In genomic region chr6:120472455-120473140, GRCm38 (mm10) we compare ENCODE assay signal across 11 mouse cellular contexts. TPM values are rescaled to one million over a fixed set of nuclear protein-coding genes. Genes with fewer than 3 reads are reported as not detected.
DNase-seq lines count a peak whose midpoint lies in the region; TF ChIP-seq lines count a peak whose summit lies in the region.
"Had no signal": no experiment of that assay in that cellular context is flagged by ENCODE, and none has a peak within 500 bp of the region (broad histone marks: within the 10 kb centered on the region; RNA-seq: fewer than 3 reads in every experiment).

No protein-coding gene starts in this region.

- no peak for TF ChIP-seq CTCF in CH12.LX (conservative IDR thresholded peaks at IDR 0.05 in 1 of 2, IDR thresholded peaks at IDR 0.05 in 1 of 2; ENCODE audit: low read depth in 2 of 2, low read length in 2 of 2)

- peaks cover 38% of the 10 kb centered on the region for H3K4me1 ChIP-seq in heart, embryonic 10.5 days
- peaks cover 26 to 56% of the 10 kb centered on the region in 2 experiments for H3K4me1 ChIP-seq in CH12.LX (ENCODE audit: control insufficient read depth in 1 of 2, insufficient read depth in 2 of 2)
- peaks cover 31% of the 10 kb centered on the region for H3K4me1 ChIP-seq in forebrain, embryonic 10.5 days
- H3K4me1 ChIP-seq in limb, embryonic 10.5 days = peaks cover 25% of the 10 kb centered on the region

- dilution Hi-C loops in CH12.LX (cut with MboI; ENCODE audit: extremely low pct_ligation_motif_present, extremely low pct_unique_long_range_greater_than_20kb, low sequenced_read_pairs) = no loop called here

- H3K36me3 ChIP-seq in heart, embryonic 10.5 days = no peaks in the 10 kb centered on the region
- H3K36me3 ChIP-seq in CH12.LX (replicated peaks in 1 of 2; ENCODE audit: control insufficient read depth in 1 of 2, insufficient read depth in 1 of 2, low read length in 1 of 2) = peaks cover 33 to 48% of the 10 kb centered on the region in 2 experiments
- H3K36me3 ChIP-seq in forebrain, embryonic 10.5 days (replicated peaks) = no peaks in the 10 kb centered on the region
- no peaks in the 10 kb centered on the region for H3K36me3 ChIP-seq in limb, embryonic 10.5 days
- H3K36me3 ChIP-seq: limb, embryonic 13.5 days had no signal

- TF ChIP-seq POLR2A in CH12.LX (IDR thresholded peaks at IDR 0.05; ENCODE audit: low read depth, low read length) = no peak

- H3K4me3 ChIP-seq in heart, embryonic 10.5 days = no peak overlapping the region
- no peak overlapping the region for H3K4me3 ChIP-seq in CH12.LX (replicated peaks in 1 of 3; ENCODE audit: low read depth in 2 of 3, low read length in 2 of 3, poor library complexity in 1 of 3)
- peak overlapping the region; percentile 26 for H3K4me3 ChIP-seq in forebrain, embryonic 10.5 days
- H3K4me3 ChIP-seq in limb, embryonic 10.5 days = no peak overlapping the region
- H3K4me3 ChIP-seq: limb, embryonic 13.5 days had no signal

- peaks cover 27% of the 10 kb centered on the region for H3K79me2 ChIP-seq in CH12.LX (replicated peaks; ENCODE audit: control insufficient read depth, extremely low read depth, insufficient read depth, poor library complexity, severe bottlenecking)

- no peak for TF ChIP-seq EP300 in CH12.LX (IDR thresholded peaks at IDR 0.05; ENCODE audit: low read length)

- WGBS in heart, embryonic 10.5 days = 33% methylated on average over 8 of the region's 8 CpGs
- WGBS in forebrain, embryonic 10.5 days = 22% methylated on average over 8 of the region's 8 CpGs
- 28% methylated on average over 8 of the region's 8 CpGs for WGBS in limb, embryonic 10.5 days

- peak overlapping the region; percentile 63 for H3K27ac ChIP-seq in heart, embryonic 10.5 days
- peak overlapping the region; percentile 92 for H3K27ac ChIP-seq in CH12.LX (ENCODE audit: insufficient read depth, low read depth)
- H3K27ac ChIP-seq in forebrain, embryonic 10.5 days = peak overlapping the region; percentile 84
- peak overlapping the region; percentile 37 for H3K27ac ChIP-seq in limb, embryonic 10.5 days
- H3K27ac ChIP-seq: limb, embryonic 13.5 days had no signal

- in situ Hi-C loops in CH12.LX (cut with MboI; ENCODE audit: low pct_ligation_motif_present, low pct_unique_long_range_greater_than_20kb, low sequenced_read_pairs) = no loop called here

- 0 out of 2 replicates have a peak, but pooled peaks cover 3% of the 10 kb centered on the region for H3K27me3 ChIP-seq in heart, embryonic 10.5 days (ENCODE audit: insufficient read depth, poor library complexity, severe bottlenecking)
- H3K27me3 ChIP-seq in CH12.LX (replicated peaks) = no peaks in the 10 kb centered on the region
- no peaks in the 10 kb centered on the region for H3K27me3 ChIP-seq in forebrain, embryonic 10.5 days (ENCODE audit: poor library complexity, severe bottlenecking)
- no peaks in the 10 kb centered on the region for H3K27me3 ChIP-seq in limb, embryonic 10.5 days (ENCODE audit: low read depth, poor library complexity, severe bottlenecking)
- H3K27me3 ChIP-seq: limb, embryonic 13.5 days had no signal

- no peak for TF ChIP-seq RAD21 in CH12.LX (IDR thresholded peaks at IDR 0.05; ENCODE audit: low read depth, low read length)

- H3K4me2 ChIP-seq in CH12.LX (ENCODE audit: insufficient read depth, low read depth, poor library complexity, severe bottlenecking) = peak overlapping the region; percentile 52; the same call in 1 of the 2 replicates
- H3K4me2 ChIP-seq: limb, embryonic 13.5 days had no signal

- H3K9ac ChIP-seq in CH12.LX (ENCODE audit: insufficient read depth, low read depth) = peak overlapping the region; percentile 42; the same call in 1 of the 2 replicates
- H3K9ac ChIP-seq: limb, embryonic 13.5 days had no signal

- no peak for DNase-seq in heart, embryonic 10.5 days (ENCODE audit: low spot score)
- no peak for DNase-seq in heart, adult 9 months (ENCODE audit: low spot score in 2 of 2)
- no peak for DNase-seq in CH12.LX (ENCODE audit: extremely low read depth)
- DNase-seq in forebrain, embryonic 10.5 days (ENCODE audit: extremely low spot score, low spot score) = peak; percentile 37
- DNase-seq in limb, embryonic 10.5 days (ENCODE audit: low spot score) = no peak
- DNase-seq in right cerebral cortex, postnatal 36 days (ENCODE audit: low spot score in 2 of 2) = no peak
- no peak for DNase-seq in layer of hippocampus, postnatal 14 days (ENCODE audit: low spot score in 2 of 2)
- DNase-seq in lung, postnatal 10 days = no peak
- DNase-seq: right cerebral cortex, postnatal 14 days had no signal

- H3K9me3 ChIP-seq in heart, embryonic 10.5 days = no peaks in the 10 kb centered on the region
- H3K9me3 ChIP-seq in CH12.LX (replicated peaks; ENCODE audit: low read length) = no peaks in the 10 kb centered on the region
- no peaks in the 10 kb centered on the region for H3K9me3 ChIP-seq in forebrain, embryonic 10.5 days
- no peaks in the 10 kb centered on the region for H3K9me3 ChIP-seq in limb, embryonic 10.5 days (replicated peaks)
- H3K9me3 ChIP-seq: limb, embryonic 13.5 days had no signal

TF ChIP-seq in CH12.LX, 34 proteins besides CTCF, POLR2A, EP300 and RAD21:
- no peak for TF ChIP-seq ZC3H11A (IDR thresholded peaks at IDR 0.05; ENCODE audit: low read depth, low read length)
- TF ChIP-seq RCOR1 (conservative IDR thresholded peaks at IDR 0.05; ENCODE audit: low read depth, low read length) = no peak
- no peak for TF ChIP-seq ELF1 (IDR thresholded peaks at IDR 0.05; ENCODE audit: low read depth, low read length)
- TF ChIP-seq ZKSCAN1 (IDR thresholded peaks at IDR 0.05; ENCODE audit: borderline replicate concordance, low read depth, low read length) = no peak
- TF ChIP-seq SMC3 (IDR thresholded peaks at IDR 0.05; ENCODE audit: low read depth, low read length) = no peak
- TF ChIP-seq NELFE (IDR thresholded peaks at IDR 0.05; ENCODE audit: low read depth, low read length) = no peak
- TF ChIP-seq MYC (IDR thresholded peaks at IDR 0.05; ENCODE audit: low read depth, low read length) = no peak
- TF ChIP-seq ETS1 (conservative IDR thresholded peaks at IDR 0.05; ENCODE audit: low read depth, low read length) = no peak
- TF ChIP-seq BHLHE40 (IDR thresholded peaks at IDR 0.05; ENCODE audit: low read depth, low read length) = no peak
- no peak for TF ChIP-seq MAFK (IDR thresholded peaks at IDR 0.05; ENCODE audit: insufficient replicate concordance, low read length)
- TF ChIP-seq TCF12 (IDR thresholded peaks at IDR 0.05; ENCODE audit: low read depth, low read length) = no peak

RNA-seq across cellular contexts. Expression of gene Il17ra, which starts 9.6 kb away (rescaled TPM):
- 4.6 and 6.5 TPM in 2 replicates for polyA plus RNA-seq in heart, embryonic 10.5 days (2016; fragmentation: Nextera tagmentation; extraction: Ambion mirVana)
- total RNA-seq in CH12.LX (2012; rRNA removed) (13.5 and 13.6 TPM in 2 replicates), CH12.LX (2014; rRNA removed) (13.8 and 14.0 TPM in 2 replicates)
- polyA plus RNA-seq in CH12.LX (2012; ENCODE audit: insufficient read length, low read depth) = 21.2 and 23.9 TPM in 2 replicates
- polyA plus RNA-seq in forebrain, embryonic 10.5 days (2016; fragmentation: Nextera tagmentation; extraction: Ambion mirVana) = 4.1 and 4.4 TPM in 2 replicates
- 2.8 and 3.0 TPM in 2 replicates for polyA plus RNA-seq in limb, embryonic 10.5 days (2016; fragmentation: Nextera tagmentation; extraction: Ambion mirVana)
- 1 to 10 TPM; 5.0 to 6.6 TPM for total RNA-seq in layer of hippocampus, postnatal 14 days (2021)

RNA-seq across cellular contexts. Expression of gene Tmem121b, which starts 21.0 kb away (rescaled TPM):
- polyA plus RNA-seq in heart, embryonic 10.5 days (2016; fragmentation: Nextera tagmentation; extraction: Ambion mirVana) = 0.03 and 0.07 TPM in 2 replicates
- total RNA-seq in CH12.LX (2012; rRNA removed) (not detected in 2 replicates), CH12.LX (2014; rRNA removed) (not detected in 2 replicates)
- not detected in 2 replicates for polyA plus RNA-seq in CH12.LX (2012; ENCODE audit: insufficient read length, low read depth)
- polyA plus RNA-seq in forebrain, embryonic 10.5 days (2016; fragmentation: Nextera tagmentation; extraction: Ambion mirVana) = 0.27 and 0.47 TPM in 2 replicates
- 0.10 and 0.18 TPM in 2 replicates for polyA plus RNA-seq in limb, embryonic 10.5 days (2016; fragmentation: Nextera tagmentation; extraction: Ambion mirVana)
- 10 to 100 TPM; 41.3 to 42.2 TPM for total RNA-seq in layer of hippocampus, postnatal 14 days (2021)
- polyA plus RNA-seq: heart, postnatal 0 days had no signal

RNA-seq across cellular contexts. Expression of gene Hdhd5, which starts 58.5 kb away (rescaled TPM):
- 20.5 and 20.6 TPM in 2 replicates for polyA plus RNA-seq in heart, embryonic 10.5 days (2016; fragmentation: Nextera tagmentation; extraction: Ambion mirVana)
- 20.9 and 21.5 TPM in 2 replicates for total RNA-seq in CH12.LX (2012; rRNA removed)
- 11.4 and 12.5 TPM in 2 replicates for total RNA-seq in CH12.LX (2014; rRNA removed)
- 10.9 and 12.4 TPM in 2 replicates for polyA plus RNA-seq in CH12.LX (2012; ENCODE audit: insufficient read length, low read depth)
- polyA plus RNA-seq in forebrain, embryonic 10.5 days (2016; fragmentation: Nextera tagmentation; extraction: Ambion mirVana) = 20.2 and 23.6 TPM in 2 replicates
- polyA plus RNA-seq in limb, embryonic 10.5 days (2016; fragmentation: Nextera tagmentation; extraction: Ambion mirVana) = 24.4 and 26.3 TPM in 2 replicates
- total RNA-seq in layer of hippocampus, postnatal 14 days (2021) = 10 to 100 TPM; 34.2 to 38.1 TPM

Comparison
In these comparisons a context has a peak if more than half of its experiments do, and no peak if none do; other contexts are left out.
1. H3K27ac ChIP-seq: peak in every context shown above with its lines; median percentile 92 in CH12.LX; 84 in forebrain, embryonic 10.5 days; 63 in heart, embryonic 10.5 days; 37 in limb, embryonic 10.5 days.